Mouse (Mus musculus) hindbrain, embryonic 11.5 days (tissue): ENCODE measurements at regions not wholly inside any gene's neighbourhood (a gene's known extent, or its start where the extent isn't known, plus 50 kb on each side); places are given as distances from the start of the nearest gene placed in this dataset.

ENCODE experiments used
- ATAC-seq: fragments of 200-750 bp; cut with Nextera tagmentation; 2 replicates; pipeline ENCODE4 v1.8.0; 2017; ENCODE audit warnings: mild to moderate bottlenecking, moderate TSS enrichment, moderate library complexity; ENCODE audit not compliant: low FRiP score
- DNase-seq: peaks from one replicate; pipeline ENCODE4 v3.0.0-alpha.2; 2015; ENCODE audit warnings: low spot score
- H3K27ac ChIP-seq: fragments of 300-500 bp; sonication (generic); 2 replicates; pipeline ENCODE4 v1.5.1; 2014; ENCODE audit warnings: mild to moderate bottlenecking, low read depth, low read length
- H3K27me3 ChIP-seq: fragments of 300-500 bp; sonication (generic); 2 replicates; pipeline ENCODE4 v1.6.1; 2014; ENCODE audit warnings: mild to moderate bottlenecking, low read length, moderate library complexity, mixed read lengths; ENCODE audit not compliant: control insufficient read depth, insufficient read depth
- H3K36me3 ChIP-seq: fragments of 300-500 bp; sonication (generic); 2 replicates; pipeline ENCODE4 v1.6.1; 2014; ENCODE audit warnings: mild to moderate bottlenecking, low read length, moderate library complexity, mixed read lengths; ENCODE audit not compliant: control insufficient read depth, insufficient read depth
- H3K4me1 ChIP-seq: fragments of 300-500 bp; sonication (generic); replicated peaks from 2 replicates; pipeline ENCODE4 v1.6.1; 2014; ENCODE audit warnings: low read length, mixed read lengths; ENCODE audit not compliant: control insufficient read depth, insufficient read depth
- H3K4me2 ChIP-seq: fragments of 300-500 bp; sonication (generic); replicated peaks from 2 replicates; pipeline ENCODE4 v1.6.1; 2014; ENCODE audit warnings: mild to moderate bottlenecking, low read depth, low read length
- H3K4me3 ChIP-seq: fragments of 300-500 bp; sonication (generic); 2 replicates; pipeline ENCODE4 v1.5.1; 2014; ENCODE audit warnings: low read depth, low read length
- H3K9ac ChIP-seq: fragments of 300-500 bp; sonication (generic); 2 replicates; pipeline ENCODE4 v1.6.1; 2014; ENCODE audit warnings: low read depth, low read length
- H3K9me3 ChIP-seq: fragments of 300-500 bp; sonication (generic); 2 replicates; pipeline ENCODE4 v1.6.1; 2016; ENCODE audit warnings: low read length; ENCODE audit not compliant: control insufficient read depth
- WGBS: fragments of 180-500 bp; shearing (Covaris S2); extraction: QIAGEN DNeasy Blood & Tissue Kit; methylation state at CpG from one replicate; pipeline ENCODE4 v1.1.7; 2014; 5-methylcytosine and 5-hydroxymethylcytosine counted together

DNA sequence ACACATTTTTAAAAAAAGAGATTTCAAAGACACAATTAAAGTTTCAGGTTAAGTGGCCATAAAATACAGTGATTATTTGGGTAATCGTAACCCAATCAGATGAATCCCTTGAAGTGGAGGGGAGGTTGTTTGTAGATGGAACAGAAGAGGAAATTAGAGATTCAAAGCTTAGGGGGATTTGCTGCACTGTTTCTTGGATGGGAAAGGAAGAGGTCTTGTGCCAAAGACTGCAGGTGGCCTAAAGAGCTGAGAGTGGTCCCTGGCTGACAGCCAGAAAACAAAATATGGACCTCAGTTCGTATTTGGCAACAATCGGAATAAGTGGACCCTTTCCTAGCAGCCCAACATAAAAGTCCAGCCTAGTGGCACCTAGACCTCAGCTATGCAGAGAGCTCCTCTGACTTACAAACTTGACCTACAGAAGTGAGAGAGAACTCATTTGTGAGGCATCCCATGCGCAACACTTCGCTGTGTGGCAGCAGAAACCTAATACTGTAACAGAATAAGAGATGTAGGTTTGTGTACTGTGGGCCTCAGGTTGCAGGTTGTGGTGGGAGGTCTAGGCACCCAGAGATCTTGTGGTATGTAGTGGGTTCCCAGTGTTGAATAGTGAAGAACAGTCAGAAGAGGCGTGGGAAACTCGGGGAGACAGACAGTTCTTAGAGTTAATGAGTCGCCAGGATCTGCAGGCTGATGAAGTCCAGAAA lies 110.0 kb upstream of the Ccdc54 start:
- 86% methylated on average over 8 of the region's 8 CpGs for WGBS
- no peaks in the 10 kb centered on the region for H3K27me3 ChIP-seq
- no peaks in the 10 kb centered on the region for H3K9me3 ChIP-seq
- H3K4me1 ChIP-seq, result no peaks in the 10 kb centered on the region
- no peak overlapping the region for H3K4me2 ChIP-seq
- ATAC-seq (no peak), DNase-seq (no peak)
- no peak overlapping the region for H3K4me3 ChIP-seq
- no peak overlapping the region for H3K27ac ChIP-seq
- H3K9ac ChIP-seq, result no peak overlapping the region
- no peaks in the 10 kb centered on the region for H3K36me3 ChIP-seq

DNA sequence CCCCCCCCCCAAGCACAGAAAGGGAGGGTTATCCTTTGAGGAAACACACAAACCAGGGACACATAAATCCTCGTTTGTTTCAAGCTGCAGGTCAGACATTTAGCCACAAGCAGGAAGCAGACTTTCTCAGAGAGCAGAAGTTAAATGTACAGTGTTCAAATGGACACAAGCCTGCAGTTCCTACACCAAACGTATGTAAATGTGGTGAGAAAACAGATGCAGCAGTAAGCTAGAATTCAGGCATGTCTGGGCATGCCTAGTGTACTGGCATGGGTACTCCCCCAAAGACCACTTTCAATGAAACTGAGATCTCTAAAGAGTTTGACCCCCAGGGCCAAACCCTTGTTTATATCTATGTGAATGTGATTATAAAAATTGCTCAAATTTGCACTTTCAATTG lies 109.2 kb upstream of the Ccdc54 start:
- H3K9me3 ChIP-seq, result no peaks in the 10 kb centered on the region
- no peaks in the 10 kb centered on the region for H3K27me3 ChIP-seq
- no peak overlapping the region for H3K9ac ChIP-seq
- H3K27ac ChIP-seq, result no peak overlapping the region
- ATAC-seq (no peak), DNase-seq (no peak)
- no peaks in the 10 kb centered on the region for H3K4me1 ChIP-seq
- H3K4me3 ChIP-seq, result no peak overlapping the region
- no peak overlapping the region for H3K4me2 ChIP-seq
- H3K36me3 ChIP-seq, result no peaks in the 10 kb centered on the region
- 78% methylated on average over 2 of the region's 2 CpGs for WGBS

DNA sequence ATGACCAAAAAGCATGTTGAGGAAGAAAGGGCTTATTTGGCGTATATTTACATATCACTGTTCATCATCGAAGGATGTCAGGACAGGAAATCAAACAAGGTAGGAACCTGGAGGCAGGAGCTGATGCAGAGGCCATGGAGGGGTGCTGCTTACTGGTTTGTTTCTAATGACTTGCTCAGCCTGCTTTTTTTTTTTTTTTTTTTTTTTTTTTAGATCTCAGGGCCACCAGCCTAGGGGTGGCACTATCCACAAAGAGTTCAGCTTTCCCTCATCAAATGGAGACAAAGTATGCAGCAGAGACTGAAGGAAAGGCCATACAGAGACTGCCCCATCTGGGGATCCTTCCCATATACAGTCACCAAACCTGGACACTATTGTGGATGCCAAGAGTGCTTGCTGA lies 106.8 kb upstream of the Ccdc54 start:
- Histone ChIP-seq H3K27me3 (no peaks in the 10 kb centered on the region), H3K4me3 (no peak overlapping the region), H3K4me1 (no peaks in the 10 kb centered on the region), H3K9ac (no peak overlapping the region), H3K27ac (no peak overlapping the region), H3K4me2 (no peak overlapping the region), H3K36me3 (no peaks in the 10 kb centered on the region), H3K9me3 (no peaks in the 10 kb centered on the region)
- no peak for ATAC-seq
- WGBS, result 91% methylated on average over 2 of the region's 2 CpGs
- DNase-seq, result no peak

DNA sequence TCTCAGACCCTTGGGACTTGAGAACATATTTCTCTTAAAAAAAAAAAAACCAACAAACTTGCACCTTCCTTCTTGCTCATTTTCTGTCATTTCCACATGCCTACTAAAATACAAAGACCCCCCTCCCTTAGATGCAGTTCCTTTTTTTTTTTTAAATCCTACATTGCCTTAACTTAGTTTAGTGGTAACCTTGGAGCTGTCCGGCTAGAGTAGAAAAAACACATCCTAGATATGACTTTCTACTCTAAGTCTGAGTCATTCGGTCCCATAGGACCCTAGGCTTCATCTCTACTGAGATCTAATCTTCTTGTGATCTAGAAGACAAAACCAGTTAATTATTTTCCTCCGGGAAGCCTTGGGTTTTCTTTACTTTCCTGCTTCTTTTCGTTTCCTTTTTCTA lies 105.1 kb upstream of the Ccdc54 start:
- no peaks in the 10 kb centered on the region for H3K4me1 ChIP-seq
- no peak overlapping the region for H3K4me2 ChIP-seq
- ATAC-seq (no peak), DNase-seq (no peak)
- H3K9ac ChIP-seq, result no peak overlapping the region
- WGBS, result 85% methylated on average over 4 of the region's 4 CpGs
- no peaks in the 10 kb centered on the region for H3K9me3 ChIP-seq
- H3K36me3 ChIP-seq, result no peaks in the 10 kb centered on the region
- no peak overlapping the region for H3K4me3 ChIP-seq
- no peaks in the 10 kb centered on the region for H3K27me3 ChIP-seq
- no peak overlapping the region for H3K27ac ChIP-seq

DNA sequence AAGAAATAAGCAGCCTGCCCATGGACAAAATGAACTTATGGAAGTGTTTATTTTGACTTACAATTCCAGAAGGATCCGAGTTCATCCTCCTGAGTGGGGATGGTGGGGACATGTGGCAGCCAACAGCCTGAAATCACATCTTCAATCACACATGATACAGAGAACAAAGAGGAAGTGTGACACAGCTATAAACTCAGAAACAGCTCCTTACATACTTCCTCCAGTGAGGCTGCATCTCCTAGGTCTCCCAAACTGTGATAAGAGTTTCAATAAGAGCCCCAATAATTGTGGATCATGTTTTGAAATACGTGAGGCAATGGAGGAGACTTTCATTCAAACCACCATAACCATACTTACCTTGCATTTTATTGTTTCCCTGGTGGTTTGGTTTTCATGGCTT lies 103.1 kb upstream of the Ccdc54 start:
- H3K4me2 ChIP-seq, result no peak overlapping the region
- H3K27me3 ChIP-seq, result no peaks in the 10 kb centered on the region
- no peaks in the 10 kb centered on the region for H3K36me3 ChIP-seq
- H3K27ac ChIP-seq, result no peak overlapping the region
- H3K4me3 ChIP-seq, result no peak overlapping the region
- no peaks in the 10 kb centered on the region for H3K4me1 ChIP-seq
- WGBS, result 81% methylated on average over 2 of the region's 2 CpGs
- H3K9ac ChIP-seq, result no peak overlapping the region
- ATAC-seq, result no peak
- no peak for DNase-seq
- H3K9me3 ChIP-seq, result no peaks in the 10 kb centered on the region

DNA sequence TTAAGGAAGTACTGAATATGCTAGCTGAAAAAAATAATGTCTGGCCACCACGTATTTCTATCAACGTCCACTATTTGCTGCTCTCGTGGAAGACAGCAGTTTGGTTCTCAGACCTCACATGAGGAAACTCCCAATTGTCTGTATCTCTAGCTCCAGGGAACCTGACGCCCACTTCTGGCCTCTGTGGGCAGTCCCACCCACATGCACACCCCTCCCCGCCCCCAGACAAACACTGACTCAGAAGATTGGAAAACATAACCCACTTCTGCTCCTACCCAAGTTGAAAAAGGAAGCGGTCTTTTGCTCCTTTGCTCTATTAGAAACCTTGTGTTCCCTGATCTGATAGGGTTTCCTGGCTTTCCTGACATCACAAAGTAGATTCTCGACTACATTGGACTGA lies 99.9 kb upstream of the Ccdc54 start:
- no peaks in the 10 kb centered on the region for H3K4me1 ChIP-seq
- no peak overlapping the region for H3K4me3 ChIP-seq
- H3K4me2 ChIP-seq, result no peak overlapping the region
- H3K9me3 ChIP-seq, result no peaks in the 10 kb centered on the region
- H3K9ac ChIP-seq, result no peak overlapping the region
- DNase-seq (no peak), ATAC-seq (no peak)
- H3K36me3 ChIP-seq, result no peaks in the 10 kb centered on the region
- no peaks in the 10 kb centered on the region for H3K27me3 ChIP-seq
- 77% methylated on average over 7 of the region's 7 CpGs for WGBS
- no peak overlapping the region for H3K27ac ChIP-seq

DNA sequence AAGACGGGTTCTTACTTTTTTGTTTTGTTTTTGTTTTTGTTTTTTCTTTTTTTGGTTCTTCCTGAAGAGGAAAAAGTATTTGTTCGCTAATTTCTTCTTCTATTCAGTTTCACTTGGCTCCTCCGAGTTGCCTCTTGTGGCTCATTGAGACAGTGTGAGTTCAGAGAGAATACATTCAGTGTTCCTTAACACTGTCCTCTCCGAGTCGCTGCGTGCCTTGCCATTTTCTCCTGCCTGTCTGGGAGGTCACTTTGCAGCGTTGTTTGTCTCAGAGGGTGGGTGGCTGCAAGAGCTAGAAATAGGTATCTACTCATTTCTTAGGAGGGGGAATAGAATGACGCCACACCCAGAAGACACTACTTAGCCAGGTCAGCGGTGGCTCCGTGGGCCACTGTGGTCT lies 98.6 kb upstream of the Ccdc54 start:
- H3K27ac ChIP-seq, result no peak overlapping the region
- H3K9me3 ChIP-seq, result no peaks in the 10 kb centered on the region
- 72% methylated on average over 10 of the region's 10 CpGs for WGBS
- H3K4me3 ChIP-seq, result no peak overlapping the region
- H3K4me1 ChIP-seq, result no peaks in the 10 kb centered on the region
- DNase-seq (no peak), ATAC-seq (no peak)
- no peak overlapping the region for H3K9ac ChIP-seq
- H3K36me3 ChIP-seq, result no peaks in the 10 kb centered on the region
- H3K27me3 ChIP-seq, result no peaks in the 10 kb centered on the region
- H3K4me2 ChIP-seq, result no peak overlapping the region

DNA sequence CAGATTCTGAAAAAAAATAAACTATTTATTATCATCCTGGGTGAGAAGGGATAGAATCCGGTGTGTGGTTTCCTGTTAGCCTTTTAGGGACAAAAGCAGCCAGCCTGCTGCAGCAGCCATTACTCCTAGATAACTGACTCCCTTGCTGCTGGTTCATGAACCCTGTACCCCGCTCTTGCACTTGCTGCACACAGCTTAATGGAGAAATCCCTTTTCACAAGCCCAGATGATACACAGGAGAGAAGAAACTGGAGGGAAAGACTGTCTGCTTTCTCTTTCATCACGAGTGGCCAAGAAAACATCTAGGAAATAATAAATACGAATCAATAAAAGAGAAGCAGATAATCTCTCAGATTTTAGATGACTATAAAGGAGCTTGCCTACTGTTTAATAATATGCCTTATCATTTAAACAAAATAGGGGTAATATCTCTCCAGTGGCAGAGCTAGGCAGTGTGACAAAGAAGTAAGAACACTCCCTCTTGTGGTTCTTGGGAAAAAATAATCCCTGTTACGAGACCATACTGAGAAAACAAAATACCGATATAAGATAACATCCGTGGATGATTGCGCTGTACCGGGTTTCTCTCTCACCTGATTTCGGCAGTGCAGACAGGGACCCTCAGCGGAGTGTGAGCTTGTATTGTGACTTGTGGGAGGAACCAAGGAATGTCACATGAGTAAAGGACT lies 98.0 kb upstream of the Ccdc54 start:
- Histone ChIP-seq H3K36me3 (no peaks in the 10 kb centered on the region), H3K27ac (no peak overlapping the region), H3K4me1 (no peaks in the 10 kb centered on the region), H3K9me3 (no peaks in the 10 kb centered on the region), H3K4me3 (no peak overlapping the region), H3K27me3 (no peaks in the 10 kb centered on the region), H3K9ac (no peak overlapping the region), H3K4me2 (no peak overlapping the region)
- ATAC-seq (no peak), DNase-seq (no peak)
- 77% methylated on average over 11 of the region's 11 CpGs for WGBS

DNA sequence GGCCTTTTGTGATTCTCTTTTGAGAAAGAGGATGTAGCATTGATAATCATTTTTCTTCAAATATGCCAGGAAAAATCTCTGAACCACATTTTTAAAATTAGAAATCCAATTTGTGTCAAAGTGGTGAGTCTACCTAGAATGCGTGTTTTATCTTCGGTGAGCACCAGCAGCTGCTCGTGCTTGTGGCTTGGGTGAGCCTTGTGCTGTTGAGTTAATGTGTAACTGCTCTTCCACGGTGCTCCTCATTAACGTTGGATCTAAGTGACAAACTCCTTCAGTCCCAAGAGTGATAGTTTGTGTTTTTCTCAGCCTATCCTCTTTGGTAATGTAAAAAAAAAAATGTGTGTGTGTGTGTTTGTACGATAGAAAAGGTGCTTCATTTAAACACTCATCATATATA lies 88.7 kb upstream of the Ccdc54 start:
- H3K9me3 ChIP-seq, result no peaks in the 10 kb centered on the region
- ATAC-seq (no peak), DNase-seq (no peak)
- H3K27me3 ChIP-seq, result no peaks in the 10 kb centered on the region
- H3K36me3 ChIP-seq, result no peaks in the 10 kb centered on the region
- no peak overlapping the region for H3K9ac ChIP-seq
- no peak overlapping the region for H3K27ac ChIP-seq
- H3K4me2 ChIP-seq, result no peak overlapping the region
- WGBS, result 77% methylated on average over 6 of the region's 6 CpGs
- H3K4me1 ChIP-seq, result no peaks in the 10 kb centered on the region
- H3K4me3 ChIP-seq, result no peak overlapping the region
